Mouse (Mus musculus) midbrain, embryonic 11.5 days (tissue): ENCODE measurements at regions not wholly inside any gene's neighbourhood (a gene's known extent, or its start where the extent isn't known, plus 50 kb on each side); places are given as distances from the start of the nearest gene placed in this dataset.

ENCODE experiments used
- ATAC-seq: fragments of 200-750 bp; cut with Nextera tagmentation; 2 replicates; pipeline ENCODE4 v1.8.0; 2017; ENCODE audit warnings: moderate TSS enrichment, moderate library complexity; ENCODE audit not compliant: low FRiP score
- DNase-seq: peaks from one replicate; pipeline ENCODE4 v3.0.0; 2015; ENCODE audit warnings: low spot score; ENCODE audit errors: missing footprints
- H3K27ac ChIP-seq: fragments of 300-500 bp; sonication (generic); 2 replicates; pipeline ENCODE4 v1.5.1; 2014; ENCODE audit warnings: low read depth, low read length
- H3K27me3 ChIP-seq: fragments of 300-500 bp; sonication (generic); 2 replicates; pipeline ENCODE4 v1.6.1; 2014; ENCODE audit warnings: mild to moderate bottlenecking, low read length, moderate library complexity, mixed read lengths; ENCODE audit not compliant: control insufficient read depth, insufficient read depth
- H3K36me3 ChIP-seq: fragments of 300-500 bp; sonication (generic); 2 replicates; pipeline ENCODE4 v1.6.1; 2014; ENCODE audit warnings: mild to moderate bottlenecking, low read length, moderate library complexity, mixed read lengths; ENCODE audit not compliant: control insufficient read depth, insufficient read depth
- H3K4me1 ChIP-seq: fragments of 300-500 bp; sonication (generic); 2 replicates; pipeline ENCODE4 v1.6.1; 2014; ENCODE audit warnings: low read length; ENCODE audit not compliant: control insufficient read depth, insufficient read depth
- H3K4me2 ChIP-seq: fragments of 300-500 bp; sonication (generic); 2 replicates; pipeline ENCODE4 v1.6.1; 2014; ENCODE audit warnings: mild to moderate bottlenecking, moderate library complexity
- H3K4me3 ChIP-seq: fragments of 300-500 bp; sonication (generic); 2 replicates; pipeline ENCODE4 v1.5.1; 2014; ENCODE audit warnings: low read depth, low read length
- H3K9ac ChIP-seq: fragments of 300-500 bp; sonication (generic); 2 replicates; pipeline ENCODE4 v1.6.1; 2014; ENCODE audit warnings: low read length
- H3K9me3 ChIP-seq: fragments of 300-500 bp; sonication (generic); 2 replicates; pipeline ENCODE4 v1.6.1; 2016; ENCODE audit warnings: low read length; ENCODE audit not compliant: control insufficient read depth
- WGBS: fragments of 180-500 bp; shearing (Covaris S2); extraction: QIAGEN DNeasy Blood & Tissue Kit; methylation state at CpG from one replicate; pipeline ENCODE4 v1.1.7; 2014; 5-methylcytosine and 5-hydroxymethylcytosine counted together

DNA sequence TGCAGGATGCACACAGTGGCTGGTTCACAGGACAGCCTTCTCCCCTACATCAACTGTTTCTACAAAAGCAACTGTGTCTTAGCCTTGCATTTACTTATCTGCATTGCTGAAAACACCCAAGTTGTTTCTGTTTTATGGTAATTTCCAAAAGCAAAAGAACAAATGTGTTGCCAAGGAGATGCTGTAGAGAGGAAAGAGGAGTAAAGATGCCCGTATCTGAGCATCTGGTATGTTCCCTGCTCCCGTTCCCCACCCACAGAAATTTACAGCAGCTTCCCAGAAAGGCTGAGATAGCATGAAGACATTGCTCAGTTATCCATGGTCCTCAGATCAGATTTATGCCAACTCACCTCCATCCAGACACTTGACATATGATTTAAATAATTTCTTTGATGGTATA, 104.5 kb upstream of the Npy2r start:
- Histone ChIP-seq H3K36me3 (no peaks in the 10 kb centered on the region), H3K4me1 (no peaks in the 10 kb centered on the region), H3K27ac (no peak overlapping the region), H3K9ac (no peak overlapping the region), H3K9me3 (no peaks in the 10 kb centered on the region), H3K27me3 (no peaks in the 10 kb centered on the region), H3K4me2 (no peak overlapping the region), H3K4me3 (no peak overlapping the region)
- ATAC-seq (no peak), DNase-seq (no peak)
- WGBS: 71% methylated on average over 2 of the region's 2 CpGs

- H3K36me3 ChIP-seq: no peaks in the 10 kb centered on the region
- no peak for ATAC-seq
- DNase-seq: no peak
- H3K4me2 ChIP-seq: no peak overlapping the region
- no peaks in the 10 kb centered on the region for H3K4me1 ChIP-seq
- no peak overlapping the region for H3K27ac ChIP-seq
- H3K9me3 ChIP-seq: no peaks in the 10 kb centered on the region
- no peaks in the 10 kb centered on the region for H3K27me3 ChIP-seq
- H3K9ac ChIP-seq: no peak overlapping the region
- H3K4me3 ChIP-seq: no peak overlapping the region
- 90% methylated on average over 2 of the region's 2 CpGs for WGBS
Measured at GRCm38 (mm10) chr3:82640052-82640451, 92.2 kb upstream of the Npy2r start.

GRCm38 (mm10) chr3:82636666-82637065, 88.8 kb upstream of the Npy2r start:
- no peak overlapping the region for H3K4me3 ChIP-seq
- no peaks in the 10 kb centered on the region for H3K36me3 ChIP-seq
- H3K9me3 ChIP-seq: no peaks in the 10 kb centered on the region
- H3K27ac ChIP-seq: no peak overlapping the region
- H3K9ac ChIP-seq: no peak overlapping the region
- no peak for DNase-seq
- 39% methylated on average over 3 of the region's 3 CpGs for WGBS
- H3K4me1 ChIP-seq: no peaks in the 10 kb centered on the region
- H3K27me3 ChIP-seq: no peaks in the 10 kb centered on the region
- H3K4me2 ChIP-seq: no peak overlapping the region
- ATAC-seq: peak; percentile 73

DNA sequence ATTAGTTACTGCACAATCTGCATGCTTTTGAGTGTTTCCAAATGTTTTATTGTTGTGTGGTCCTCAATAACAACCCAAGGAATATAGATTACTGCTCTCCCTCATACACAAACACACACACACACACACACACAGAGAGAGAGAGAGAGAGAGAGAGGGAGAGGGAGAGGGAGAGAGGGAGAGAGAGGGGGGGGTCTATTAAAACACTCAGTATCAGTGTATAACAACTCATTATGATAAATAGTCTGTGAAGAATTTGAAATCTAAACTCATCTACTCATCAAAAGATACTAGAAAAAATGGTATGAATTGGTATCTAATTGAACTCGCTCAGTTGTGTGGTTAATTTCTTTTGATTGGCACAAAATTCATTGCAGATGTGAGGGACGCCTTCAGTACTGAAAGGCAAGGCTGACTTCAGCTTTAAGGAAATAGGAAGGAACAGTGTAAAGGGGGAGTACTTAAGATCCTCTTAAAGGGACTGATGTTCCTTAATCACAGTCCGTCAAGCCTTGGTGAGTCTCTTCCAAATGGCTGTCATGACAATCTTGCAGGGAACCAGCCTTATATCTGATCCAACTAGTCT, 72.6 kb upstream of the Npy2r start:
- no peaks in the 10 kb centered on the region for H3K4me1 ChIP-seq
- H3K9me3 ChIP-seq: no peaks in the 10 kb centered on the region
- no peaks in the 10 kb centered on the region for H3K27me3 ChIP-seq
- H3K36me3 ChIP-seq: no peaks in the 10 kb centered on the region
- ATAC-seq: no peak
- H3K9ac ChIP-seq: no peak overlapping the region
- H3K27ac ChIP-seq: no peak overlapping the region
- no peak overlapping the region for H3K4me2 ChIP-seq
- WGBS: 80% methylated on average over 3 of the region's 3 CpGs
- H3K4me3 ChIP-seq: no peak overlapping the region
- no peak for DNase-seq

DNA sequence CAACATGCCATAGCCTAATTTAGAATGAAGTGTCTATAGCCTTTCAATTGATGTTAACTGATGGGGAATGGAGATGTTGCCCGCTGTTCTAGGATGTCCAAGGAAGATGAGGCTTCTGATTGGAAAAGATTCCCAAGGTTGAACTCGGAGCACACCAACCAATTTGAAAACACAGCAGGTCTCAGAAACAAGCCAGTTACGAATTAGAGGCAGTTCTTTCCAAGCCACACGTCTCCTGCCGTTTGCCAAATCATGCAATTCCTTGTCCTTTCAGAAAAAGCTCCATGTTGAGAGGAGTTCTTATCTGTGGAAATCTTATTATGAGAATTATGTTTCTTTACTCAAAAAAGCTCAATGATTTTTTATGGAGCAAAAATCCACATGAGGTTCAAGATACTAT, 71.5 kb upstream of the Npy2r start:
- Histone ChIP-seq H3K9ac (no peak overlapping the region), H3K9me3 (no peaks in the 10 kb centered on the region), H3K4me2 (no peak overlapping the region), H3K27ac (no peak overlapping the region), H3K36me3 (no peaks in the 10 kb centered on the region), H3K4me1 (no peaks in the 10 kb centered on the region), H3K4me3 (no peak overlapping the region), H3K27me3 (no peaks in the 10 kb centered on the region)
- no peak for DNase-seq
- 86% methylated on average over 5 of the region's 5 CpGs for WGBS
- ATAC-seq: no peak

DNA sequence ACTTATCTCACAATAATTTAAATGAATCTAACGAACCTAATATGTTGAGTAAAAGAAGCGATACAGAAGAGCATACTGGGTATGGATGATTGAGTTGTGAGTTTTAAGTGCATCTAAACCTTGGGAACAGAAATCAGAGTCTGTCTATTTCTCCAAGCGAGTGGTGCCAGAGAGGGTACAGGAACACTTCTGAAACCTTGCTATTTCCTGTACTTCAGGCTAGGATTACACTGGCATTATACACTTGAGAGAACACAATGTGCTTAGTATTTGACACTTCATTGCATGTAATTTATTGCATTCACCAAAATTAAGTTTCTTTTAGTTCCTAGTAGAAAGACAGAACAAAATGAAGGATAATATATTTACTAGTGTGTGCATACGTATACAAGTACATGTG, 54.0 kb upstream of the Npy2r start:
- no peak for DNase-seq
- Histone ChIP-seq H3K9ac (no peak overlapping the region), H3K4me1 (no peaks in the 10 kb centered on the region), H3K4me3 (no peak overlapping the region), H3K36me3 (no peaks in the 10 kb centered on the region), H3K27me3 (no peaks in the 10 kb centered on the region), H3K9me3 (no peaks in the 10 kb centered on the region), H3K27ac (no peak overlapping the region), H3K4me2 (no peak overlapping the region)
- no peak for ATAC-seq
- WGBS: 88% methylated on average over 4 of the region's 4 CpGs

- DNase-seq (no peak), ATAC-seq (no peak)
- H3K9me3 ChIP-seq: no peaks in the 10 kb centered on the region
- no peaks in the 10 kb centered on the region for H3K36me3 ChIP-seq
- H3K27me3 ChIP-seq: no peaks in the 10 kb centered on the region
- no peak overlapping the region for H3K4me2 ChIP-seq
- H3K4me3 ChIP-seq: no peak overlapping the region
- H3K4me1 ChIP-seq: no peaks in the 10 kb centered on the region
- no peak overlapping the region for H3K9ac ChIP-seq
- H3K27ac ChIP-seq: no peak overlapping the region
- 96% methylated on average over 1 of the region's 1 CpGs for WGBS
Measured at GRCm38 (mm10) chr3:82598656-82599055, 50.8 kb upstream of the Npy2r start.
